Mouse (Mus musculus): ENCODE results near the gene A630001G21Rik. TPM values are rescaled to one million over a fixed set of nuclear protein-coding genes. Genes with fewer than 3 reads are reported as not detected.
A peak's percentile ranks its signal among the peaks of the same experiment; 100 is the strongest.

Gene A630001G21Rik
- polyA plus RNA-seq, 1 experiment from 2014 or later = 0.92 TPM

GRCm38 (mm10) chr1:85742916-85743505 is 35.4 kb downstream of the A630001G21Rik start:
- 8% methylated on average over 2 of the region's 2 CpGs for WGBS
- Histone ChIP-seq H3K27me3 (replicated peaks; ENCODE audit: low read depth, poor library complexity, severe bottlenecking) (no peaks in the 10 kb centered on the region), H3K9me3 (no peaks in the 10 kb centered on the region), H3K36me3 (replicated peaks) (no peaks in the 10 kb centered on the region), H3K27ac (replicated peaks) (peak overlapping the region; percentile 67), H3K4me1 (peaks cover 12% of the 10 kb centered on the region), H3K4me3 (no peak overlapping the region)
- peak; percentile 40 for DNase-seq (ENCODE audit: low spot score)

GRCm38 (mm10) chr1:85742333-85742732 is 36.1 kb downstream of the A630001G21Rik start:
- 63% methylated on average over 5 of the region's 5 CpGs for WGBS
- no peaks in the 10 kb centered on the region for H3K27me3 ChIP-seq (replicated peaks; ENCODE audit: low read depth, poor library complexity, severe bottlenecking)
- peaks cover 12% of the 10 kb centered on the region for H3K4me1 ChIP-seq
- no peak for DNase-seq (ENCODE audit: low spot score)
- H3K9me3 ChIP-seq = no peaks in the 10 kb centered on the region
- H3K27ac ChIP-seq (replicated peaks) = 0 out of 2 replicates have a peak overlapping the region, but pooled peaks have one; percentile 44
- H3K4me3 ChIP-seq = no peak overlapping the region
- no peaks in the 10 kb centered on the region for H3K36me3 ChIP-seq (replicated peaks)

- WGBS = 80% methylated on average over 6 of the region's 6 CpGs
- DNase-seq (ENCODE audit: low spot score) = peak; percentile 18
- Histone ChIP-seq H3K9me3 (no peaks in the 10 kb centered on the region), H3K4me1 (peaks cover 16% of the 10 kb centered on the region), H3K4me3 (no peak overlapping the region), H3K27me3 (replicated peaks; ENCODE audit: low read depth, poor library complexity, severe bottlenecking) (no peaks in the 10 kb centered on the region), H3K27ac (replicated peaks) (no peak overlapping the region), H3K36me3 (replicated peaks) (no peaks in the 10 kb centered on the region)
These were observed 37.5 kb downstream of the A630001G21Rik start for GRCm38 (mm10) chr1:85740923-85741322.

GRCm38 (mm10) chr1:85739819-85740218 is 38.6 kb downstream of the A630001G21Rik start:
- Histone ChIP-seq H3K4me3 (no peak overlapping the region), H3K27me3 (replicated peaks; ENCODE audit: low read depth, poor library complexity, severe bottlenecking) (no peaks in the 10 kb centered on the region), H3K4me1 (peaks cover 21% of the 10 kb centered on the region), H3K9me3 (no peaks in the 10 kb centered on the region), H3K27ac (replicated peaks) (no peak overlapping the region), H3K36me3 (replicated peaks) (no peaks in the 10 kb centered on the region)
- no peak for DNase-seq (ENCODE audit: low spot score)

- Histone ChIP-seq H3K27ac (replicated peaks) (no peak overlapping the region), H3K4me1 (peaks cover 21% of the 10 kb centered on the region), H3K36me3 (replicated peaks) (no peaks in the 10 kb centered on the region), H3K27me3 (replicated peaks; ENCODE audit: low read depth, poor library complexity, severe bottlenecking) (no peaks in the 10 kb centered on the region), H3K9me3 (no peaks in the 10 kb centered on the region), H3K4me3 (no peak overlapping the region)
- no peak for DNase-seq (ENCODE audit: low spot score)
- WGBS = 91% methylated on average over 4 of the region's 4 CpGs
These were observed 39.4 kb downstream of the A630001G21Rik start for GRCm38 (mm10) chr1:85739000-85739399.

- peaks cover 10% of the 10 kb centered on the region; the same call in 1 of the 2 replicates for H3K4me1 ChIP-seq
- DNase-seq (ENCODE audit: low spot score) = peak; percentile 66
- no peaks in the 10 kb centered on the region for H3K36me3 ChIP-seq (replicated peaks)
- H3K27ac ChIP-seq (replicated peaks) = peak overlapping the region; percentile 64
- 40% methylated on average over 18 of the region's 18 CpGs for WGBS
- no peaks in the 10 kb centered on the region for H3K9me3 ChIP-seq
- peak overlapping the region; percentile 44 for H3K4me3 ChIP-seq
- H3K27me3 ChIP-seq (replicated peaks; ENCODE audit: low read depth, poor library complexity, severe bottlenecking) = no peaks in the 10 kb centered on the region
These were observed 41.9 kb downstream of the A630001G21Rik start for GRCm38 (mm10) chr1:85736355-85737184.

- 75% methylated on average over 13 of the region's 13 CpGs for whole genome bisulfite sequencing
- no peaks in the 10 kb centered on the region for H3K36me3 ChIP-seq (replicated peaks)
- DNase-seq (ENCODE audit: low spot score) = no peak
- no peaks in the 10 kb centered on the region for H3K9me3 ChIP-seq
- no peaks in the 10 kb centered on the region for H3K27me3 ChIP-seq (replicated peaks; ENCODE audit: low read depth, poor library complexity, severe bottlenecking)
- H3K27ac ChIP-seq (replicated peaks) = peak overlapping the region; percentile 64; the same call in 1 of the 2 replicates
- peak overlapping the region; percentile 44 for H3K4me3 ChIP-seq
- peaks cover 14% of the 10 kb centered on the region; the same call in 1 of the 2 replicates for H3K4me1 ChIP-seq
These were observed 42.9 kb downstream of the A630001G21Rik start for GRCm38 (mm10) chr1:85735463-85736123.

GRCm38 (mm10) chr1:85734511-85734910 is 43.9 kb downstream of the A630001G21Rik start:
- 78% methylated on average over 1 of the region's 1 CpGs for WGBS
- no peak overlapping the region for H3K4me3 ChIP-seq
- DNase-seq (ENCODE audit: low spot score) = no peak
- peaks cover 14% of the 10 kb centered on the region; the same call in 1 of the 2 replicates for H3K4me1 ChIP-seq
- H3K36me3 ChIP-seq (replicated peaks) = no peaks in the 10 kb centered on the region
- no peak overlapping the region for H3K27ac ChIP-seq (replicated peaks)
- no peaks in the 10 kb centered on the region for H3K27me3 ChIP-seq (replicated peaks; ENCODE audit: low read depth, poor library complexity, severe bottlenecking)
- H3K9me3 ChIP-seq = no peaks in the 10 kb centered on the region

GRCm38 (mm10) chr1:85732581-85732980 is 45.9 kb downstream of the A630001G21Rik start:
- Histone ChIP-seq H3K4me1 (peaks cover 14% of the 10 kb centered on the region; the same call in 1 of the 2 replicates), H3K27ac (replicated peaks) (no peak overlapping the region), H3K9me3 (no peaks in the 10 kb centered on the region), H3K4me3 (no peak overlapping the region), H3K36me3 (replicated peaks) (no peaks in the 10 kb centered on the region), H3K27me3 (replicated peaks; ENCODE audit: low read depth, poor library complexity, severe bottlenecking) (no peaks in the 10 kb centered on the region)
- 87% methylated on average over 3 of the region's 3 CpGs for WGBS
- DNase-seq (ENCODE audit: low spot score) = no peak

- no peak for DNase-seq (ENCODE audit: low spot score)
- WGBS = 76% methylated on average over 6 of the region's 6 CpGs
- Histone ChIP-seq H3K9me3 (no peaks in the 10 kb centered on the region), H3K4me3 (no peak overlapping the region), H3K27ac (replicated peaks) (no peak overlapping the region), H3K36me3 (replicated peaks) (no peaks in the 10 kb centered on the region), H3K27me3 (replicated peaks; ENCODE audit: low read depth, poor library complexity, severe bottlenecking) (no peaks in the 10 kb centered on the region), H3K4me1 (peaks cover 5% of the 10 kb centered on the region; the same call in 1 of the 2 replicates)
These were observed 48.0 kb downstream of the A630001G21Rik start for GRCm38 (mm10) chr1:85730471-85730870.

- no peak overlapping the region for H3K4me3 ChIP-seq
- 77% methylated on average over 10 of the region's 10 CpGs for WGBS
- H3K27me3 ChIP-seq (replicated peaks; ENCODE audit: low read depth, poor library complexity, severe bottlenecking) = no peaks in the 10 kb centered on the region
- no peak overlapping the region for H3K27ac ChIP-seq (replicated peaks)
- DNase-seq (ENCODE audit: low spot score) = peak; percentile 29
- no peaks in the 10 kb centered on the region for H3K36me3 ChIP-seq (replicated peaks)
- H3K4me1 ChIP-seq = peaks cover 20% of the 10 kb centered on the region
- H3K9me3 ChIP-seq = no peaks in the 10 kb centered on the region
These were observed 58.1 kb downstream of the A630001G21Rik start for GRCm38 (mm10) chr1:85720220-85720893.

- DNase-seq (ENCODE audit: low spot score) = no peak
- Histone ChIP-seq H3K4me3 (no peak overlapping the region), H3K27ac (replicated peaks) (no peak overlapping the region), H3K36me3 (replicated peaks) (no peaks in the 10 kb centered on the region), H3K9me3 (no peaks in the 10 kb centered on the region), H3K27me3 (replicated peaks; ENCODE audit: low read depth, poor library complexity, severe bottlenecking) (no peaks in the 10 kb centered on the region), H3K4me1 (peaks cover 20% of the 10 kb centered on the region)
- WGBS = 82% methylated on average over 4 of the region's 4 CpGs
These were observed 59.4 kb downstream of the A630001G21Rik start for GRCm38 (mm10) chr1:85719049-85719448.
